Mouse (Mus musculus) liver, postnatal 0 days (tissue): Measurements from ENCODE around the gene Col10a1. TPM values are rescaled to one million over a fixed set of nuclear protein-coding genes. Genes with fewer than 3 reads are reported as not detected.

Source experiments
- ATAC-seq: fragments of 200-750 bp; cut with Nextera tagmentation; 2 replicates; pipeline ENCODE4 v1.8.0; 2017; ENCODE audit warnings: mild to moderate bottlenecking, moderate library complexity
- DNase-seq: peaks from one replicate; pipeline ENCODE4 v3.0.0-alpha.2; 2016
- H3K27ac ChIP-seq: fragments of 300-500 bp; sonication (generic); 2 replicates; pipeline ENCODE4 v1.5.1; 2014; ENCODE audit warnings: antibody characterized with exemption, moderate library complexity, mild to moderate bottlenecking, low read depth
- H3K27me3 ChIP-seq: fragments of 300-500 bp; sonication (generic); 2 replicates; pipeline ENCODE4 v1.6.1; 2014; ENCODE audit warnings: low read length, control low read depth, mixed read lengths; ENCODE audit not compliant: insufficient read depth
- H3K36me3 ChIP-seq: fragments of 300-500 bp; sonication (generic); replicated peaks from 2 replicates; pipeline ENCODE4 v1.6.1; 2014; ENCODE audit warnings: mild to moderate bottlenecking, control low read depth, low read length, moderate library complexity, mixed read lengths; ENCODE audit not compliant: insufficient read depth
- H3K4me1 ChIP-seq: fragments of 300-500 bp; sonication (generic); 2 replicates; pipeline ENCODE4 v1.6.1; 2014; ENCODE audit warnings: antibody characterized with exemption, mild to moderate bottlenecking, control low read depth; ENCODE audit not compliant: insufficient read depth
- H3K4me2 ChIP-seq: fragments of 300-500 bp; sonication (generic); 2 replicates; pipeline ENCODE4 v1.6.1; 2014; ENCODE audit warnings: low read depth, mild to moderate bottlenecking, low read length, moderate library complexity, mixed read lengths
- H3K4me3 ChIP-seq: fragments of 300-500 bp; sonication (generic); 2 replicates; pipeline ENCODE4 v1.5.1; 2014; ENCODE audit warnings: low read depth, low read length
- H3K9ac ChIP-seq: fragments of 300-500 bp; sonication (generic); replicated peaks from 2 replicates; pipeline ENCODE4 v1.6.1; 2014; ENCODE audit warnings: mild to moderate bottlenecking, moderate library complexity
- H3K9me3 ChIP-seq: fragments of 300-500 bp; sonication (generic); 2 replicates; pipeline ENCODE4 v1.6.1; 2016; ENCODE audit warnings: mild to moderate bottlenecking, control low read depth, low read length, mixed read lengths
- CTCF ChIP-seq: sonication (generic); IDR thresholded peaks from 2 replicates; pipeline ENCODE4 v1.5.1; 2016; ENCODE audit warnings: antibody characterized with exemption, low read depth
- EP300 ChIP-seq: IDR thresholded peaks from 2 replicates; pipeline ENCODE4 v1.6.1; 2016; ENCODE audit warnings: antibody characterized with exemption, low read depth, mild to moderate bottlenecking
- WGBS: fragments of 180-500 bp; shearing (Covaris S2); extraction: QIAGEN DNeasy Blood & Tissue Kit; methylation state at CpG from one replicate; pipeline ENCODE4 v1.1.7; 2014; ENCODE audit not compliant: insufficient replicate concordance; 5-methylcytosine and 5-hydroxymethylcytosine counted together
- polyA plus RNA-seq: library from polyadenylated mRNA; unstranded; fragments of >200 nt; fragmentation: Nextera tagmentation; extraction: Ambion mirVana; gene quantifications from 2 replicates; pipeline ENCODE4 v1.2.1, GENCODE M21; 2015

Gene Col10a1
- 0.06 and 0.08 TPM in 2 replicates for polyA plus RNA-seq

GRCm38 (mm10) chr10:34389681-34390080 lies at the start of gene Col10a1:
Gene Col10a1 (plus strand): TSS chr10:34389981.
- Histone ChIP-seq H3K9me3 (no peaks in the 10 kb centered on the region), H3K4me2 (no peak within 1 kb of the TSS), H3K27ac (no peak within 1 kb of the TSS), H3K4me1 (no peaks in the 10 kb centered on the region), H3K27me3 (no peaks in the 10 kb centered on the region), H3K36me3 (no peaks in the 10 kb centered on the region), H3K9ac (no peak within 1 kb of the TSS), H3K4me3 (no peak within 1 kb of the TSS)
- TF ChIP-seq EP300: no peak
- 80% methylated on average over 8 of the region's 8 CpGs for WGBS
- ATAC-seq: no peak
- no peak for DNase-seq

GRCm38 (mm10) chr10:34341014-34341413 lies 48.8 kb upstream of the Col10a1 start:
- Histone ChIP-seq H3K4me2 (no peak overlapping the region), H3K27me3 (no peaks in the 10 kb centered on the region), H3K9me3 (no peaks in the 10 kb centered on the region), H3K9ac (no peak overlapping the region), H3K27ac (no peak overlapping the region), H3K4me3 (no peak overlapping the region), H3K4me1 (no peaks in the 10 kb centered on the region), H3K36me3 (no peaks in the 10 kb centered on the region)
- ATAC-seq (no peak), DNase-seq (no peak)
- TF ChIP-seq CTCF (no peak), EP300 (no peak)
- WGBS: 79% methylated on average over 6 of the region's 6 CpGs

GRCm38 (mm10) chr10:34341886-34342285 lies 47.9 kb upstream of the Col10a1 start:
- no peak overlapping the region for H3K4me3 ChIP-seq
- no peaks in the 10 kb centered on the region for H3K36me3 ChIP-seq
- H3K4me1 ChIP-seq: no peaks in the 10 kb centered on the region
- no peaks in the 10 kb centered on the region for H3K27me3 ChIP-seq
- H3K27ac ChIP-seq: no peak overlapping the region
- H3K9me3 ChIP-seq: no peaks in the 10 kb centered on the region
- ATAC-seq (no peak), DNase-seq (no peak)
- WGBS: 66% methylated on average over 1 of the region's 1 CpGs
- TF ChIP-seq EP300 (no peak), CTCF (no peak)
- no peak overlapping the region for H3K9ac ChIP-seq
- H3K4me2 ChIP-seq: no peak overlapping the region

GRCm38 (mm10) chr10:34352166-34352565 lies 37.6 kb upstream of the Col10a1 start:
- no peaks in the 10 kb centered on the region for H3K4me1 ChIP-seq
- ATAC-seq (no peak), DNase-seq (no peak)
- no peak for TF ChIP-seq CTCF
- TF ChIP-seq EP300: no peak
- H3K36me3 ChIP-seq: no peaks in the 10 kb centered on the region
- H3K9ac ChIP-seq: no peak overlapping the region
- no peak overlapping the region for H3K4me2 ChIP-seq
- WGBS: 83% methylated on average over 4 of the region's 4 CpGs
- H3K4me3 ChIP-seq: no peak overlapping the region
- no peaks in the 10 kb centered on the region for H3K27me3 ChIP-seq
- H3K27ac ChIP-seq: no peak overlapping the region
- H3K9me3 ChIP-seq: no peaks in the 10 kb centered on the region

GRCm38 (mm10) chr10:34358263-34358662 lies 31.5 kb upstream of the Col10a1 start:
- ATAC-seq: no peak

GRCm38 (mm10) chr10:34363756-34364155 lies 26.0 kb upstream of the Col10a1 start:
- no peak for DNase-seq
- Histone ChIP-seq H3K4me2 (no peak overlapping the region), H3K4me1 (no peaks in the 10 kb centered on the region), H3K36me3 (no peaks in the 10 kb centered on the region), H3K27me3 (no peaks in the 10 kb centered on the region), H3K9ac (no peak overlapping the region), H3K9me3 (no peaks in the 10 kb centered on the region), H3K4me3 (no peak overlapping the region), H3K27ac (no peak overlapping the region)
- no peak for TF ChIP-seq EP300
- no peak for TF ChIP-seq CTCF
- ATAC-seq: no peak

More at GRCm38 (mm10) chr10:34358263-34358662, 31.5 kb upstream of the Col10a1 start:
- 72% methylated on average over 3 of the region's 3 CpGs for WGBS
- H3K9me3 ChIP-seq: no peaks in the 10 kb centered on the region
- TF ChIP-seq CTCF (no peak), EP300 (no peak)
- H3K27me3 ChIP-seq: no peaks in the 10 kb centered on the region
- DNase-seq: no peak
- no peak overlapping the region for H3K9ac ChIP-seq
- no peak overlapping the region for H3K27ac ChIP-seq
- H3K4me3 ChIP-seq: no peak overlapping the region
- H3K4me1 ChIP-seq: no peaks in the 10 kb centered on the region
- no peak overlapping the region for H3K4me2 ChIP-seq
- H3K36me3 ChIP-seq: no peaks in the 10 kb centered on the region

GRCm38 (mm10) chr10:34368138-34368537 lies 21.6 kb upstream of the Col10a1 start:
- Histone ChIP-seq H3K27me3 (no peaks in the 10 kb centered on the region), H3K27ac (no peak overlapping the region), H3K9me3 (no peaks in the 10 kb centered on the region), H3K9ac (no peak overlapping the region), H3K4me3 (no peak overlapping the region), H3K36me3 (no peaks in the 10 kb centered on the region), H3K4me1 (no peaks in the 10 kb centered on the region), H3K4me2 (no peak overlapping the region)
- DNase-seq (no peak), ATAC-seq (no peak)
- no peak for TF ChIP-seq EP300
- peak; percentile 45 for TF ChIP-seq CTCF
- 77% methylated on average over 5 of the region's 5 CpGs for WGBS
